Mouse (Mus musculus): ENCODE results near the gene Nos2. TPM values are rescaled to one million over a fixed set of nuclear protein-coding genes. Genes with fewer than 3 reads are reported as not detected.
A peak's percentile ranks its signal among the peaks of the same experiment; 100 is the strongest.

Nos2 gene
- polyA plus RNA-seq, 1 experiment: 3.0 TPM

GRCm38 (mm10) chr11:78924111-78924510, 3.5 kb downstream of the Nos2 start:
- H3K27me3 ChIP-seq (ENCODE audit: control insufficient read depth, insufficient read depth, low read length, poor library complexity, severe bottlenecking): peaks cover 6% of the 10 kb centered on the region
- H3K9ac ChIP-seq (ENCODE audit: low read depth, poor library complexity, severe bottlenecking): no peak overlapping the region
- no peaks in the 10 kb centered on the region for H3K9me3 ChIP-seq (replicated peaks; ENCODE audit: control insufficient read depth, insufficient read depth, low read length, poor library complexity, severe bottlenecking)
- no peak for TF ChIP-seq EP300 (IDR thresholded peaks at IDR 0.05; ENCODE audit: insufficient read depth, low read depth, low read length)
- TF ChIP-seq CTCF (IDR thresholded peaks at IDR 0.05; ENCODE audit: low read depth, low read length): no peak
- TF ChIP-seq POLR2A (IDR thresholded peaks at IDR 0.05; ENCODE audit: insufficient read depth, low read length): no peak
- H3K36me3 ChIP-seq (ENCODE audit: control insufficient read depth, insufficient read depth, low read length, poor library complexity, severe bottlenecking): no peaks in the 10 kb centered on the region
- H3K4me3 ChIP-seq (ENCODE audit: low read depth, low read length): no peak overlapping the region
- no peak overlapping the region for H3K27ac ChIP-seq (ENCODE audit: insufficient read depth, low read length)
- H3K4me1 ChIP-seq (ENCODE audit: control insufficient read depth, insufficient read depth, low read length): peaks cover 3% of the 10 kb centered on the region

- Histone ChIP-seq H3K9ac (ENCODE audit: low read depth, poor library complexity, severe bottlenecking) (peak overlapping the region; percentile 42), H3K4me1 (ENCODE audit: control insufficient read depth, insufficient read depth, low read length) (peaks cover 3% of the 10 kb centered on the region), H3K27ac (ENCODE audit: insufficient read depth, low read length) (no peak overlapping the region), H3K9me3 (replicated peaks; ENCODE audit: control insufficient read depth, insufficient read depth, low read length, poor library complexity, severe bottlenecking) (no peaks in the 10 kb centered on the region), H3K36me3 (ENCODE audit: control insufficient read depth, insufficient read depth, low read length, poor library complexity, severe bottlenecking) (no peaks in the 10 kb centered on the region), H3K27me3 (ENCODE audit: control insufficient read depth, insufficient read depth, low read length, poor library complexity, severe bottlenecking) (peaks cover 6% of the 10 kb centered on the region), H3K4me3 (ENCODE audit: low read depth, low read length) (peak overlapping the region; percentile 55)
- TF ChIP-seq EP300 (IDR thresholded peaks at IDR 0.05; ENCODE audit: insufficient read depth, low read depth, low read length) (no peak), POLR2A (IDR thresholded peaks at IDR 0.05; ENCODE audit: insufficient read depth, low read length) (no peak), CTCF (IDR thresholded peaks at IDR 0.05; ENCODE audit: low read depth, low read length) (no peak)
Measured at GRCm38 (mm10) chr11:78924916-78925315, 4.3 kb downstream of the Nos2 start.

- peaks cover 5% of the 10 kb centered on the region for H3K27me3 ChIP-seq (ENCODE audit: control insufficient read depth, insufficient read depth, low read length, poor library complexity, severe bottlenecking)
- no peaks in the 10 kb centered on the region for H3K9me3 ChIP-seq (replicated peaks; ENCODE audit: control insufficient read depth, insufficient read depth, low read length, poor library complexity, severe bottlenecking)
- H3K9ac ChIP-seq (ENCODE audit: low read depth, poor library complexity, severe bottlenecking): no peak overlapping the region
- TF ChIP-seq EP300 (IDR thresholded peaks at IDR 0.05; ENCODE audit: insufficient read depth, low read depth, low read length) (no peak), CTCF (IDR thresholded peaks at IDR 0.05; ENCODE audit: low read depth, low read length) (no peak), POLR2A (IDR thresholded peaks at IDR 0.05; ENCODE audit: insufficient read depth, low read length) (no peak)
- no peak overlapping the region for H3K4me3 ChIP-seq (ENCODE audit: low read depth, low read length)
- H3K4me1 ChIP-seq (ENCODE audit: control insufficient read depth, insufficient read depth, low read length): peaks cover 2% of the 10 kb centered on the region
- no peak overlapping the region for H3K27ac ChIP-seq (ENCODE audit: insufficient read depth, low read length)
- H3K36me3 ChIP-seq (ENCODE audit: control insufficient read depth, insufficient read depth, low read length, poor library complexity, severe bottlenecking): no peaks in the 10 kb centered on the region
Measured at GRCm38 (mm10) chr11:78929345-78929744, 8.8 kb downstream of the Nos2 start.

GRCm38 (mm10) chr11:78934307-78934706, 13.7 kb downstream of the Nos2 start:
- H3K9ac ChIP-seq (ENCODE audit: low read depth, poor library complexity, severe bottlenecking): no peak overlapping the region
- TF ChIP-seq CTCF (IDR thresholded peaks at IDR 0.05; ENCODE audit: low read depth, low read length) (no peak), EP300 (IDR thresholded peaks at IDR 0.05; ENCODE audit: insufficient read depth, low read depth, low read length) (no peak), POLR2A (IDR thresholded peaks at IDR 0.05; ENCODE audit: insufficient read depth, low read length) (no peak)
- no peak overlapping the region for H3K4me3 ChIP-seq (ENCODE audit: low read depth, low read length)
- no peak overlapping the region for H3K27ac ChIP-seq (ENCODE audit: insufficient read depth, low read length)
- no peaks in the 10 kb centered on the region for H3K27me3 ChIP-seq (ENCODE audit: control insufficient read depth, insufficient read depth, low read length, poor library complexity, severe bottlenecking)
- peaks cover 2% of the 10 kb centered on the region for H3K4me1 ChIP-seq (ENCODE audit: control insufficient read depth, insufficient read depth, low read length)
- H3K9me3 ChIP-seq (replicated peaks; ENCODE audit: control insufficient read depth, insufficient read depth, low read length, poor library complexity, severe bottlenecking): no peaks in the 10 kb centered on the region
- no peaks in the 10 kb centered on the region for H3K36me3 ChIP-seq (ENCODE audit: control insufficient read depth, insufficient read depth, low read length, poor library complexity, severe bottlenecking)

- H3K4me3 ChIP-seq (ENCODE audit: low read depth, low read length): no peak overlapping the region
- no peak overlapping the region for H3K9ac ChIP-seq (ENCODE audit: low read depth, poor library complexity, severe bottlenecking)
- peaks cover 2% of the 10 kb centered on the region for H3K4me1 ChIP-seq (ENCODE audit: control insufficient read depth, insufficient read depth, low read length)
- H3K27me3 ChIP-seq (ENCODE audit: control insufficient read depth, insufficient read depth, low read length, poor library complexity, severe bottlenecking): no peaks in the 10 kb centered on the region
- no peak overlapping the region for H3K27ac ChIP-seq (ENCODE audit: insufficient read depth, low read length)
- no peaks in the 10 kb centered on the region for H3K36me3 ChIP-seq (ENCODE audit: control insufficient read depth, insufficient read depth, low read length, poor library complexity, severe bottlenecking)
- TF ChIP-seq EP300 (IDR thresholded peaks at IDR 0.05; ENCODE audit: insufficient read depth, low read depth, low read length): no peak
- no peak for TF ChIP-seq POLR2A (IDR thresholded peaks at IDR 0.05; ENCODE audit: insufficient read depth, low read length)
- TF ChIP-seq CTCF (IDR thresholded peaks at IDR 0.05; ENCODE audit: low read depth, low read length): no peak
- no peaks in the 10 kb centered on the region for H3K9me3 ChIP-seq (replicated peaks; ENCODE audit: control insufficient read depth, insufficient read depth, low read length, poor library complexity, severe bottlenecking)
Measured at GRCm38 (mm10) chr11:78934727-78935126, 14.1 kb downstream of the Nos2 start.

GRCm38 (mm10) chr11:78935178-78935577, 14.6 kb downstream of the Nos2 start:
- Histone ChIP-seq H3K4me1 (ENCODE audit: control insufficient read depth, insufficient read depth, low read length) (peaks cover 2% of the 10 kb centered on the region), H3K36me3 (ENCODE audit: control insufficient read depth, insufficient read depth, low read length, poor library complexity, severe bottlenecking) (no peaks in the 10 kb centered on the region), H3K27me3 (ENCODE audit: control insufficient read depth, insufficient read depth, low read length, poor library complexity, severe bottlenecking) (no peaks in the 10 kb centered on the region), H3K9ac (ENCODE audit: low read depth, poor library complexity, severe bottlenecking) (no peak overlapping the region), H3K9me3 (replicated peaks; ENCODE audit: control insufficient read depth, insufficient read depth, low read length, poor library complexity, severe bottlenecking) (no peaks in the 10 kb centered on the region), H3K4me3 (ENCODE audit: low read depth, low read length) (no peak overlapping the region), H3K27ac (ENCODE audit: insufficient read depth, low read length) (no peak overlapping the region)
- TF ChIP-seq EP300 (IDR thresholded peaks at IDR 0.05; ENCODE audit: insufficient read depth, low read depth, low read length) (no peak), POLR2A (IDR thresholded peaks at IDR 0.05; ENCODE audit: insufficient read depth, low read length) (no peak), CTCF (IDR thresholded peaks at IDR 0.05; ENCODE audit: low read depth, low read length) (no peak)
